Mouse (Mus musculus) olfactory bulb, adult 2 months (tissue): Measurements from ENCODE around the gene Phlpp2. TPM values are rescaled to one million over a fixed set of nuclear protein-coding genes. Genes with fewer than 3 reads are reported as not detected.

Experiments used
- H3K27ac ChIP-seq: fragments of 200-500 bp; 2 replicates; pipeline ENCODE4 v1.5.1; 2012; ENCODE audit warnings: low read depth, low read length; ENCODE audit not compliant: insufficient read depth
- H3K4me1 ChIP-seq: fragments of 200-500 bp; 2 replicates; pipeline ENCODE4 v1.6.1; 2012; ENCODE audit warnings: low read length; ENCODE audit not compliant: control insufficient read depth, insufficient read depth
- H3K4me3 ChIP-seq: fragments of 200-500 bp; 2 replicates; pipeline ENCODE4 v1.5.1; 2012; ENCODE audit warnings: mild to moderate bottlenecking, low read depth, low read length, moderate library complexity; ENCODE audit not compliant: insufficient read depth
- CTCF ChIP-seq: fragments of 200-500 bp; IDR thresholded peaks from 2 replicates; pipeline ENCODE4 v1.5.1; 2012; ENCODE audit warnings: low read depth, mild to moderate bottlenecking, low read length, moderate library complexity; ENCODE audit not compliant: insufficient read depth
- POLR2A ChIP-seq: fragments of 200-500 bp; IDR thresholded peaks from 2 replicates; pipeline ENCODE4 v1.6.1; 2012; ENCODE audit warnings: mild to moderate bottlenecking, low read depth, low read length, moderate library complexity; ENCODE audit not compliant: insufficient read depth
- WGBS: fragments of 180-500 bp; shearing (Covaris S2); methylation state at CpG from one replicate; pipeline ENCODE4 v1.1.7; 2018; 5-methylcytosine and 5-hydroxymethylcytosine counted together
- polyA plus RNA-seq: library from polyadenylated mRNA; stranded (reverse); fragments of >200 nt; gene quantifications from 2 replicates; pipeline ENCODE4 v1.2.4, GENCODE M21; 2012; ENCODE audit warnings: low replicate concordance; ENCODE audit not compliant: missing spikeins, insufficient read depth, insufficient read length

Gene Phlpp2
- polyA plus RNA-seq, 1 experiment: not detected

DNA sequence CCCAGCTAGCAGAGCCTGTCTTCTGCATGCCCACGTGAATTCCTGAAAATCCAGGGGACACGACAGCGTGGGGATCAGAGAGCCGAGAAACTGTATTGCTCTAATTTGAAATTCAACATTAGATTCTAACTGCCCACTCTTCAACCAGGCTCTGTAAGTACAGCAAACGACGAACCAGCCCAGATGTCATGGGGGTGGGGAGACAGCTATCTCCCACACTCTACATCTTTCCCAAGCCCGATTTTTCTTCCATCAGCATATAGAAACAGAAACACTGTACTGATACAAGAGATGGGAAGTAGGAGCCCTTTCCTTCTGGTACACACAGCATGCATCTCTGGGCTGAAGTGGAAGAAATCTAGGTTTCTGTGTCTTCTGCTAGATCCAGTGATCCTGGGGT, 83.8 kb downstream of the Phlpp2 start:
- Histone ChIP-seq H3K27ac (no peak overlapping the region), H3K4me3 (no peak overlapping the region), H3K4me1 (peaks cover 31% of the 10 kb centered on the region)
- WGBS: 51% methylated on average over 7 of the region's 7 CpGs
- TF ChIP-seq CTCF (no peak), POLR2A (no peak)

DNA sequence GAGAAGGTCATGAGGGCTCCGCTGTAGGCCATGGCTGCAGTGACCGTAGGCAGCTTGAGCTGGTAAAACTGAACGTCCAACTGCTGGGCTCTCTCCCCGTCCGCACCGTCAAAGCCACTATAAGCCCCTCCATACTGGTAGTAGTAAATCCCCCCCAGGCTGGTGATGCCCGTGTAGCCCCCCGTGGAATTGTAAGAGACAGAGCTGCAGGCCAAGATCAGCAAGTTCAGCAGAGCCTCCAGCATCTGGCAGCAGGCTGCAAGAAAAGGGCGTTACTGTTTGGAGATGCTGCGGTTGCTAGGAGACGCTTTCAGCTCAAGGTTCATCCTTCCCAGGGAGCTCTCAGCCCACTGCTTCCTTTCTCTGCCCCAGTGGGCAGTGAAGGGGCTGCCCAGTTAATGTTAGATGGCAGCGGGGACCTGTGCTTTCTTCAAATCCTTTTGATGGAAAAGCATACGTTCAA, 86.2 kb downstream of the Phlpp2 start:
- WGBS: 35% methylated on average over 13 of the region's 13 CpGs

DNA sequence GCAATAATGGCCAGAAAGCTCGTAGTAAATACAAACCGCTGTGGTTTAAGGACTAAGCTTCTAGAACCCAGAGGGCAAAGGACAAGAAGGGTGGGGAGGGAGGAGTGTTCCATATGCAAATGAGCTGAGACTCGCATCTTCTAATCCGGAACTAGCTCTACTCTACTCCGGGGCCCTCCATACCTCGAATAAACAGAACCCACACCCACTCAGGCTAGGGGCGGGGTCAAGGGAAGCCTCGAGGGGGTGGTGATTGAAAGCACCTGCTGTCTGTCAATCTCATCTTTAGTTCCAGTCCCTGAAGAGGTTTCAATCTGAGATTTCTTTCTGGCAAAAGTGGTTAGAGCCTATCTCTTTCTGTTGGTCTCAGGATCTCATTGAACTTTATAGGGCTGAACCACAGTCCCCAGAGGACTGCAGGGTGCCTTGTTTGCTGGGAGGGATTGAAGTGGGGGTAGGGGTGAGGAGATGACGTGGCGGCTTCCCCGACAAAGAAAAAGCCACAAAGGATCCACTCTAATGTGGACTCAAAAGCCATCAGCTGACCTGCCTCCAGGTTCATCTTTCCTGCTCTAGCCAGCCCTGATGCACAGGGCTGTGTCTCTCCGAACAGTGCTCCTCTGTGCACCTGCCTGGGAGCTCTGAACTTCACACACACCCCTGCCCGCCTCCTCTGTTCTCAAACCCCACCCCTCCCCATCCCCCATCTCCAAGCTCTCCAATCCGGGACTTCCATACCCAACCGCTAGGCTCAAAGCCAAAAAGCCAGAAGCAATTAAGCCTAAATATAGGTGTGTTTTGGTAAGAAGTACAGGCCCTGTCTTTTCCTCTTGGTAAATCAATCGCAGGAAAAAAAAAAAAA, 89.1 kb downstream of the Phlpp2 start:
- Histone ChIP-seq H3K4me3 (no peak overlapping the region), H3K27ac (peak overlapping the region; percentile 48), H3K4me1 (peaks cover 34% of the 10 kb centered on the region)
- TF ChIP-seq POLR2A: no peak
- no peak for TF ChIP-seq CTCF
- WGBS: 18% methylated on average over 16 of the region's 16 CpGs

More for the DNA sequence above, 86.2 kb downstream of the Phlpp2 start:
- Histone ChIP-seq H3K4me1 (peaks cover 33% of the 10 kb centered on the region), H3K4me3 (no peak overlapping the region), H3K27ac (peak overlapping the region; percentile 26)
- TF ChIP-seq CTCF (no peak), POLR2A (no peak)

DNA sequence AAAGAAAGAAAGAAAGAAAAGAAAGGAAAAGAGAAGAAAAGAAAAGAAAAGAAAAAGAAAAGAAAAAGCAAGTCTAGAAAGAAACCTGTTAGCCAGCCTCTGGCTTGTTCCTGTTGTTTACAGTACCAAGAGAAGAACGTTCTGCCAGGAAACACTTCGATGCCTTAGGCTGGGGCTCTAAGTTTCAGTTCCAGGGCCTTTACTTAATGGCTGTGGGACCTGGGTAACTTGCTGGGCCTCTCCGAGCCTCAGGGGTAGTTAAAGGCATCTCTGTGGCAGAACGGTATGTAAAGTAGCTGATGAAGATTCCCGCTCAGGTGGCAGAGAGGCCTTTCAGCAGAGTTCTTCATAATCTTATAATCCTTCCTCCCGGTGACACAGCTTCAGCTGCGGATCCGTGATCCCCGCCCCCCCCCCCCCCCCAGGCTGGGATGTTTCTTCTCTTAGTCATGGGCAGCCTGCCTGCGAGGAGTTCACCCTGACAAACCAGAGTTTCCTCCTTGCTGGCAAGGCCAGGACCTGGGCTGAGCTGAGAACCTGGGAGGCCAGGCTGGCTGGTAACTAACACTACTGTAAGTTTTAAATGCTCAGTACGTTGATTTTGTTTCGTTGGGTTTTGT, 89.8 kb downstream of the Phlpp2 start:
- no peak overlapping the region for H3K4me3 ChIP-seq
- TF ChIP-seq CTCF: no peak
- no peak for TF ChIP-seq POLR2A
- H3K4me1 ChIP-seq: peaks cover 34% of the 10 kb centered on the region
- WGBS: 35% methylated on average over 12 of the region's 12 CpGs
- no peak overlapping the region for H3K27ac ChIP-seq

DNA sequence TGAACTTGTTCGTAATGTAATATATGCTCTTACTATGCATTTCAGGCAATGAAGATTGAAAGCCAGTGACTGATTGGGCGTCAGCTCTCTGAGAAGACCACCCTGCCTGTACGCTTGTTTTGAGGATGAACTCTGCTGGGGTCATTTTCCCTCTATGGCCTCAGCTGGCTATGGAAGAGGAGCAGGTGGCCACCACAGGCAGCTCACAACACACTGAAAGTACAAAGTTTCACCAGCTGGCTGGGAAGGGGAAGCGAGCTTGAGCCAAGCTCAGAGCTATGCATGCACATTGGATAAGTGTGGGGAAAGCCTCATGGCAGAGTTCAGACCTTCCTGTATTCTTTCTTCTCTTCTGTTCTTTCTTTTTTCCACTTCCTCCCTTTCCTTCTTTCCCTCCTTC, 90.8 kb downstream of the Phlpp2 start:
- H3K4me3 ChIP-seq: no peak overlapping the region
- no peak overlapping the region for H3K27ac ChIP-seq
- WGBS: 93% methylated on average over 4 of the region's 4 CpGs
- TF ChIP-seq POLR2A: no peak
- no peak for TF ChIP-seq CTCF
- H3K4me1 ChIP-seq: peaks cover 32% of the 10 kb centered on the region

DNA sequence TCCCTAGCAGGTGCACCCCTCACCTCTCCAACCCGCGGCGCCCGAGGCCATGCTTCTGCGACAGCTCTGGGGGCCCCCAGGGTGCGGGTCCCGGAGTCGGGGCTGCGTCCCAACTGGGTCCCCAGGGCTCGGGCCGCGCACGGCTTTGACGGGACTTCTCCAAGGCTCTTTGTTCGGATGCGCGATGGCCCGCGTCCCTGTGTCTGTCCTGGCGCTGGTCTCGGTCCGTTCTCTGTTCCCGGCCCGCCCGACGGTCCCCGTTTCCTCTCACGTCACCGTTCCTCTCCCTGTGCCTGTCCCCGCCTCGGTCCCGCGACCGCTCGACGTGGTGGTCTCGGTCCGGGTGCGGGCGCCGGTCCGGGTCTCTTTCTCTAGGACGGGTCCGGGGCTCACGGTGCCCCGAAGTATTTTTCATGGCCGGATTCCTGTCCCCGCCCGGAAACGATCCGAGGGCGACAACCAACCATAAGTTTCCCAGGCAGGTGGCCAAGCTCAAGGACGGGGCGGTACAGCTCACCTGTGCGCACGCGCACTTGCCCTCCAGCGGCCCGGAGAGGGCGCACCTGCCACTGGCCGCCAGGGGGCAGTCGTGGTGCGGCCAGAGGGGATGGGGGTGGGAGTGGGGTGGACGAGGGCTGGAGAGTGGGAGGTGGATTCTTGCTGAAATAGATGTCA, 93.5 kb downstream of the Phlpp2 start, which contains the start of gene Marveld3:
Gene Marveld3, minus strand, starts transcription at position 511 of the 675 bp plus-strand sequence.
- peak within 1 kb of the TSS; percentile 33 for H3K4me3 ChIP-seq
- TF ChIP-seq POLR2A: no peak
- TF ChIP-seq CTCF: peak; percentile 82; the same call in 1 of the 2 replicates
- 2% methylated on average over 64 of the region's 64 CpGs for WGBS
- H3K27ac ChIP-seq: no peak within 1 kb of the TSS
- H3K4me1 ChIP-seq: peaks cover 22% of the 10 kb centered on the region

DNA sequence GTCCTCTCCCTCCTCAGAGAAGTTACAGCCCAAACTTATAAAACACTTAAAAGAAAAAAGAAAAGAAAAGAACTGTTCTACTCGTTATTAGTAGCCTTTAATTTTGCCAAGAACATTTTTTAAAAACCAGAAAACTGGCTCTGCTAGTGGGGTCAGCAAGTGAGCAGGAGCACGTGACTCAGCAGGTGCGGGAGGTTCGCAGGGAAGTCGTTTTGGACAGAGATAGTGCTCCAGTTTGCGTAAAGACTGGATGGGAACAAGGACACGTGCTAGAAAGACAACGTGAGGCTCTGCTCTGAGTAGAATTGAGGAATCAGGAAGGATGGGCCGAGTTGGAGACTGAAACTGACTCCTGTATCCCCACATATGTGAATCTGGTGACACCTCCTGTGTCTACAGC, 94.6 kb downstream of the Phlpp2 start:
- Histone ChIP-seq H3K27ac (no peak overlapping the region), H3K4me3 (no peak overlapping the region), H3K4me1 (peaks cover 15% of the 10 kb centered on the region)
- TF ChIP-seq CTCF (no peak), POLR2A (no peak)
- 82% methylated on average over 9 of the region's 9 CpGs for WGBS

DNA sequence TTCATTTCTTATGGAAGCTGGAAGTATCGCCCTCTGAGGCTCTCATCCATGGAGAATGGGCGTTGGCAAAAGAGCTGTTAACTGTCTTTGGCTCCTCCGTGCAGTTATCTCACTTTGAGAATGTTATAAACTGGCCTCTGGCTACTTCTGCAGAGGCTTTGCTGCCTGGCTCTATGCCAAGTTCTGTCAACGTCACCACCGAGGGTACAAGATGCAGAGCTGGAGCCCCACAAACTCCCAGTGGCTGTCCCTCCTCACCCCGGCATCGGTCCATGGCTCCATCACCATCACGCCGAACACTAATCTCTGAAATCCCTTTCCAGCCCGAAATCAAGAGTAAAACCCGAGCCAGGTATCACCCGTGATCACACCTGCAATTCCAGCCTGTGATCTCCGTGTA, 95.1 kb downstream of the Phlpp2 start:
- TF ChIP-seq POLR2A (no peak), CTCF (no peak)
- WGBS: 72% methylated on average over 13 of the region's 13 CpGs
- H3K27ac ChIP-seq: no peak overlapping the region
- peaks cover 10% of the 10 kb centered on the region; the same call in 1 of the 2 replicates for H3K4me1 ChIP-seq
- H3K4me3 ChIP-seq: no peak overlapping the region
